Mouse (Mus musculus) brain, embryonic 14.5 days (tissue): ENCODE data around the gene Lman2.

Experiments used
- CTCF ChIP-seq: fragments of 200-500 bp; IDR thresholded peaks from 2 replicates; pipeline ENCODE4 v1.5.1; 2012; ENCODE audit warnings: inconsistent platforms, mild to moderate bottlenecking, moderate library complexity, borderline replicate concordance; ENCODE audit not compliant: insufficient read depth, insufficient read length; ENCODE audit errors: extremely low read depth
- POLR2A ChIP-seq: fragments of 200-500 bp; IDR thresholded peaks from 2 replicates; pipeline ENCODE4 v1.6.1; 2012; ENCODE audit warnings: mild to moderate bottlenecking, inconsistent platforms, borderline replicate concordance; ENCODE audit not compliant: poor library complexity, insufficient read depth, insufficient read length, severe bottlenecking; ENCODE audit errors: extremely low read depth

DNA sequence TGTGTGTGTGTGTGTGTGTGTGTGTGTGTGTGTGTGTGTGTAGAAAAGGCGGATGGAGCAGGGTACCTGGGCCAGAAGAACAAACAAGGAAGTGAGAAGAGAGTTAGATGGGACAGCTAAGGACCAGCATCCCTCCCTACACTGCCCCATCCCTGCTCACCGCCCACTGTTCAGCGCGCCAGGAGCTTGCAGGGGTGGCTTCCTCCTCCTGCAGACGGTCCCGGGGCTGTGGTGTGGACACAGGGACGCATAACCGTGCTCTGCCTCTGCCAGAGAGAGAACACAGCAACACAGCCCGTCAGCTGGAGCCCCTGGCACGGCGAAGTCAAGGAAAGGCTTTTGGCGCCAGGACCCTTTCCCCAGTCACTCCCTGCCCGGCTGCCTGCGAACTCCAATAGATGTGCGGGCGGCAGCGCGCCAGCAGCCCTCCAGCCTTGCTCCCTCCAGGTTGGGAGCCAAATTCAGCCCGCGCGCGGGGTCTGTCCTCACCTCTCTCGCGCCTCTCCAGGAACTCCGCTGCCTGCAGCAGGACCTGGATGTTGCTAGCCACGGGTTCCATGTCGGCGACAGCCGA, 33.4 kb downstream of the Lman2 start:
- TF ChIP-seq POLR2A (no peak), CTCF (no peak)
